Mouse (Mus musculus): ENCODE measurements around the gene Ap1b1. TPM values are rescaled to one million over a fixed set of nuclear protein-coding genes. Genes with fewer than 3 reads are reported as not detected.
A peak's percentile ranks its signal among the peaks of the same experiment; 100 is the strongest.
"Not testable (repeated sequence)": the region's sequence is repeated elsewhere in the genome, so short reads cannot be mapped to it uniquely, and the experiment has no call there.

Ap1b1 gene
- polyA plus RNA-seq, 1 experiment from 2014 or later, result 46.4 TPM

GRCm38 (mm10) chr11:5065056-5065821, 78.6 kb downstream of the Ap1b1 start, which contains the start of gene Gas2l1:
TSS of gene Gas2l1 (minus strand) at chr11:5065327.
- peak; percentile 92 for DNase-seq (ENCODE audit: low spot score)
- Histone ChIP-seq H3K27me3 (ENCODE audit: control insufficient read depth, insufficient read depth, low read length) (peaks cover 42% of the 10 kb centered on the region), H3K27ac (replicated peaks; ENCODE audit: low read depth, low read length) (no peak within 1 kb of the TSS), H3K4me1 (ENCODE audit: control insufficient read depth, insufficient read depth, low read length) (peaks cover 14% of the 10 kb centered on the region), H3K4me2 (ENCODE audit: low read depth, low read length) (peak within 1 kb of the TSS; percentile 86), H3K4me3 (ENCODE audit: low read depth, low read length) (peak within 1 kb of the TSS; percentile 56), H3K9ac (replicated peaks; ENCODE audit: low read length) (peak within 1 kb of the TSS; percentile 47), H3K9me3 (replicated peaks; ENCODE audit: control insufficient read depth, low read length) (no peaks in the 10 kb centered on the region), H3K36me3 (replicated peaks; ENCODE audit: control insufficient read depth, insufficient read depth, low read depth, low read length) (peaks cover 12% of the 10 kb centered on the region)
- WGBS, result under 1% methylated on average over 33 of the region's 50 CpGs
- ATAC-seq (replicated peaks; ENCODE audit: insufficient number of reproducible peaks, low FRiP score, low TSS enrichment, low read depth), result peak; percentile 67

- Histone ChIP-seq H3K4me3 (ENCODE audit: low read depth, low read length) (no peak overlapping the region), H3K36me3 (replicated peaks; ENCODE audit: control insufficient read depth, insufficient read depth, low read depth, low read length) (peaks cover 17% of the 10 kb centered on the region), H3K4me1 (ENCODE audit: control insufficient read depth, insufficient read depth, low read length) (peaks cover 6% of the 10 kb centered on the region), H3K27me3 (ENCODE audit: control insufficient read depth, insufficient read depth, low read length) (peaks cover 24% of the 10 kb centered on the region), H3K9ac (replicated peaks; ENCODE audit: low read length) (no peak overlapping the region), H3K27ac (replicated peaks; ENCODE audit: low read depth, low read length) (no peak overlapping the region), H3K4me2 (ENCODE audit: low read depth, low read length) (no peak overlapping the region), H3K9me3 (replicated peaks; ENCODE audit: control insufficient read depth, low read length) (no peaks in the 10 kb centered on the region)
- ATAC-seq (replicated peaks; ENCODE audit: insufficient number of reproducible peaks, low FRiP score, low TSS enrichment, low read depth) (no peak), DNase-seq (ENCODE audit: low spot score) (no peak)
Observed at GRCm38 (mm10) chr11:5067063-5067462, 80.4 kb downstream of the Ap1b1 start.

- Histone ChIP-seq H3K4me1 (ENCODE audit: control insufficient read depth, insufficient read depth, low read length) (no peaks in the 10 kb centered on the region), H3K4me3 (ENCODE audit: low read depth, low read length) (no peak overlapping the region), H3K4me2 (ENCODE audit: low read depth, low read length) (no peak overlapping the region), H3K9ac (replicated peaks; ENCODE audit: low read length) (no peak overlapping the region), H3K27ac (replicated peaks; ENCODE audit: low read depth, low read length) (no peak overlapping the region), H3K27me3 (ENCODE audit: control insufficient read depth, insufficient read depth, low read length) (peaks cover 11% of the 10 kb centered on the region), H3K36me3 (replicated peaks; ENCODE audit: control insufficient read depth, insufficient read depth, low read depth, low read length) (peaks cover 20% of the 10 kb centered on the region), H3K9me3 (replicated peaks; ENCODE audit: control insufficient read depth, low read length) (no peaks in the 10 kb centered on the region)
- ATAC-seq (replicated peaks; ENCODE audit: insufficient number of reproducible peaks, low FRiP score, low TSS enrichment, low read depth), result no peak
- 88% methylated on average over 9 of the region's 9 CpGs for WGBS
- DNase-seq (ENCODE audit: low spot score), result no peak
Observed at GRCm38 (mm10) chr11:5068126-5068971, 81.7 kb downstream of the Ap1b1 start.

DNA sequence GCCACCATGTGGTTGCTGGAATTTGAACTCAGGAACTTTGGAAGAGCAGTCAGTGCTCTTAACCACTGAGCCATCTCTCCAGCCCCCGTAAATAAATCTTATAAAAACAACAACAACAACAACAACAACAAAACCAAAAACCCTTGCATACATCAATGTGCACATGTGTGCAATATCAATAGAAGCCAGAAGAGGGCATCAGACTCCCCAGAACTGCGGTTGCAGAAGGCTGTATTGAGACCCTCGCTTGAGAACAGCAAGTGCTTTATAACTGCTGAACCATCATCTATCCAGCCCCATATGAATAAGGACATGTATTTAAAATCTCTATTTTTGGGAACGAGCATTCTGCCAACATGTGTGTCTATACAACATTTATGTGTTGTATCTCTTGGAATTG, 88.3 kb downstream of the Ap1b1 start:
- 77% methylated on average over 4 of the region's 4 CpGs for WGBS
- DNase-seq (ENCODE audit: low spot score) (peak; percentile 60), ATAC-seq (replicated peaks; ENCODE audit: insufficient number of reproducible peaks, low FRiP score, low TSS enrichment, low read depth) (no peak; the same call in 1 of the 2 replicates)
- Histone ChIP-seq H3K27ac (replicated peaks; ENCODE audit: low read depth, low read length) (no peak overlapping the region), H3K9me3 (replicated peaks; ENCODE audit: control insufficient read depth, low read length) (no peaks in the 10 kb centered on the region), H3K9ac (replicated peaks; ENCODE audit: low read length) (no peak overlapping the region), H3K36me3 (replicated peaks; ENCODE audit: control insufficient read depth, insufficient read depth, low read depth, low read length) (peaks cover 22% of the 10 kb centered on the region), H3K4me1 (ENCODE audit: control insufficient read depth, insufficient read depth, low read length) (no peaks in the 10 kb centered on the region), H3K4me2 (ENCODE audit: low read depth, low read length) (no peak overlapping the region), H3K27me3 (ENCODE audit: control insufficient read depth, insufficient read depth, low read length) (no peaks in the 10 kb centered on the region), H3K4me3 (ENCODE audit: low read depth, low read length) (no peak overlapping the region)

GRCm38 (mm10) chr11:5075760-5076159, 89.1 kb downstream of the Ap1b1 start:
- H3K36me3 ChIP-seq (replicated peaks; ENCODE audit: control insufficient read depth, insufficient read depth, low read depth, low read length), result peaks cover 22% of the 10 kb centered on the region
- H3K9me3 ChIP-seq (replicated peaks; ENCODE audit: control insufficient read depth, low read length), result no peaks in the 10 kb centered on the region
- no peaks in the 10 kb centered on the region for H3K4me1 ChIP-seq (ENCODE audit: control insufficient read depth, insufficient read depth, low read length)

DNA sequence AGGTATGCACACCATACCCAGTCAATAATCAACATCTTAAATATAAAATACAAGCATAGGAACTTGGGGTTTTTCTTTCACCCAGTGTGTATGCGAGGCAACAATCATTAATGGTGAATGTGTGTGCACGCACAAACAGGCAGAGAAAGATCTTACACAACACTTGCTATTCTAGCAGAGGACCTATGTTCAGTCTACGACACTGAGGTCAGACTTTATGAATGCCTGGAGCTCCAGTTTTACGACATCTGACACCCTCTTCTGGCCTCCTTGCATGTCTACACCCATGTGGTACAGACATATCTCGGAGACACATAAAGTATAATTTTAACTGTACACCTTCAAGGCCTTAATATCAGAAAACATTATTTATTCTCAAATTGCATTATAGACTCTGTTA, 90.2 kb downstream of the Ap1b1 start:
- not testable (repeated sequence) for H3K27ac ChIP-seq (replicated peaks; ENCODE audit: low read depth, low read length); H3K4me1 ChIP-seq (ENCODE audit: control insufficient read depth, insufficient read depth, low read length); H3K27me3 ChIP-seq (ENCODE audit: control insufficient read depth, insufficient read depth, low read length); H3K9me3 ChIP-seq (replicated peaks; ENCODE audit: control insufficient read depth, low read length); H3K4me3 ChIP-seq (ENCODE audit: low read depth, low read length); DNase-seq (ENCODE audit: low spot score); H3K4me2 ChIP-seq (ENCODE audit: low read depth, low read length); H3K9ac ChIP-seq (replicated peaks; ENCODE audit: low read length); ATAC-seq (replicated peaks; ENCODE audit: insufficient number of reproducible peaks, low FRiP score, low TSS enrichment, low read depth)
- 89% methylated on average over 3 of the region's 5 CpGs for WGBS
- H3K36me3 ChIP-seq (replicated peaks; ENCODE audit: control insufficient read depth, insufficient read depth, low read depth, low read length), result peaks cover 22% of the 10 kb centered on the region

More at GRCm38 (mm10) chr11:5075760-5076159, 89.1 kb downstream of the Ap1b1 start:
- Histone ChIP-seq H3K27me3 (ENCODE audit: control insufficient read depth, insufficient read depth, low read length) (no peaks in the 10 kb centered on the region), H3K27ac (replicated peaks; ENCODE audit: low read depth, low read length) (no peak overlapping the region), H3K9ac (replicated peaks; ENCODE audit: low read length) (no peak overlapping the region), H3K4me2 (ENCODE audit: low read depth, low read length) (no peak overlapping the region), H3K4me3 (ENCODE audit: low read depth, low read length) (no peak overlapping the region)
- DNase-seq (ENCODE audit: low spot score) (no peak), ATAC-seq (replicated peaks; ENCODE audit: insufficient number of reproducible peaks, low FRiP score, low TSS enrichment, low read depth) (no peak)

- Histone ChIP-seq H3K4me2 (ENCODE audit: low read depth, low read length) (no peak overlapping the region), H3K9me3 (replicated peaks; ENCODE audit: control insufficient read depth, low read length) (no peaks in the 10 kb centered on the region), H3K27me3 (ENCODE audit: control insufficient read depth, insufficient read depth, low read length) (no peaks in the 10 kb centered on the region), H3K36me3 (replicated peaks; ENCODE audit: control insufficient read depth, insufficient read depth, low read depth, low read length) (peaks cover 16% of the 10 kb centered on the region), H3K4me3 (ENCODE audit: low read depth, low read length) (no peak overlapping the region), H3K9ac (replicated peaks; ENCODE audit: low read length) (no peak overlapping the region), H3K4me1 (ENCODE audit: control insufficient read depth, insufficient read depth, low read length) (no peaks in the 10 kb centered on the region), H3K27ac (replicated peaks; ENCODE audit: low read depth, low read length) (no peak overlapping the region)
- DNase-seq (ENCODE audit: low spot score), result no peak
- no peak for ATAC-seq (replicated peaks; ENCODE audit: insufficient number of reproducible peaks, low FRiP score, low TSS enrichment, low read depth)
- WGBS, result 97% methylated on average over 1 of the region's 1 CpGs
Observed at GRCm38 (mm10) chr11:5089147-5089546, 102.5 kb downstream of the Ap1b1 start.

DNA sequence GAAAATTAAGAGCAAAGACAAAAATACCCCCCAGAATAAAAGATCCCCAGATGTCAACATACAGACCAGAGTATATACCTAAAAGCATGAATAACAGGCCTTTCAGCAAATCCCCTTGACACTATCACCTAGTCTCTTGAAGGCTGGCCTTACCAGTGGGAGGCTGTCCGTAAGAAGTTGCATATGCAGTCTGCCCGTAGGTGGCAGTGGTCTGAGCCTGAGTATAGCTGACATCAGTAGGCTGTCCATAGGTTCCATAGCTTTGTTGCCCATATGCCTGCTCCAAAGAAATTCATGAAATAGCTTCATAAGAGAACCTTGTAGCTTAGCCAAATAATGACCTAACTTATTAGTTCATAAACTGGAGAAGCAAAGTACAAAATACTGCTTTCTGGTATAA, 105.1 kb downstream of the Ap1b1 start:
- peak; percentile 26 for DNase-seq (ENCODE audit: low spot score)
- no peaks in the 10 kb centered on the region for H3K4me1 ChIP-seq (ENCODE audit: control insufficient read depth, insufficient read depth, low read length)
- no peak overlapping the region for H3K4me2 ChIP-seq (ENCODE audit: low read depth, low read length)
- H3K4me3 ChIP-seq (ENCODE audit: low read depth, low read length), result no peak overlapping the region
- WGBS, result 56% methylated on average over 2 of the region's 2 CpGs
- no peak overlapping the region for H3K9ac ChIP-seq (replicated peaks; ENCODE audit: low read length)
- peaks cover 13% of the 10 kb centered on the region for H3K36me3 ChIP-seq (replicated peaks; ENCODE audit: control insufficient read depth, insufficient read depth, low read depth, low read length)
- H3K27ac ChIP-seq (replicated peaks; ENCODE audit: low read depth, low read length), result no peak overlapping the region
- H3K27me3 ChIP-seq (ENCODE audit: control insufficient read depth, insufficient read depth, low read length), result no peaks in the 10 kb centered on the region
- ATAC-seq (replicated peaks; ENCODE audit: insufficient number of reproducible peaks, low FRiP score, low TSS enrichment, low read depth), result no peak
- H3K9me3 ChIP-seq (replicated peaks; ENCODE audit: control insufficient read depth, low read length), result no peaks in the 10 kb centered on the region
